Comparison of ENCODE assay signal across 28 mouse cellular contexts in genomic region chr1:190631641-190632040, GRCm38 (mm10).
DNase-seq lines count a peak whose midpoint lies in the region; ATAC-seq lines count a peak whose summit lies in the region.
"Had no signal": no experiment of that assay in that cellular context is flagged by ENCODE, and none has a peak within 500 bp of the region (broad histone marks: within the 10 kb centered on the region; RNA-seq: fewer than 3 reads in every experiment).

No protein-coding gene starts in this region.

- no peak overlapping the region for H3K27ac ChIP-seq in kidney, embryonic 15.5 days
- H3K27ac ChIP-seq: forebrain, embryonic 13.5 days; gastrocnemius, adult 2 months; heart, embryonic 10.5 days; heart, embryonic 13.5 days; hindbrain, embryonic 14.5 days; hindbrain, postnatal 0 days had no signal

- ATAC-seq in kidney, embryonic 15.5 days (replicated peaks; ENCODE audit: low FRiP score) = no peak
- ATAC-seq: forebrain, postnatal 0 days; hindbrain, postnatal 0 days; inflammation-experienced regulatory T-cells, adult 6 months; Patski had no signal

- intact Hi-C loops in left cerebral cortex, postnatal 25 days (cut with DNase I) = no loop called here

- peaks cover 6% of the 10 kb centered on the region; the same call in 1 of the 2 replicates for H3K4me1 ChIP-seq in kidney, embryonic 15.5 days
- H3K4me1 ChIP-seq: heart, embryonic 10.5 days; heart, embryonic 13.5 days had no signal

- no peak overlapping the region for H3K9ac ChIP-seq in kidney, embryonic 15.5 days
- H3K9ac ChIP-seq: forebrain, embryonic 13.5 days; forebrain, postnatal 0 days; heart, embryonic 13.5 days; hindbrain, embryonic 14.5 days had no signal

- no peaks in the 10 kb centered on the region for H3K9me3 ChIP-seq in kidney, embryonic 15.5 days (replicated peaks)
- H3K9me3 ChIP-seq: forebrain, embryonic 10.5 days; forebrain, embryonic 13.5 days; heart, embryonic 10.5 days; heart, embryonic 13.5 days had no signal

- no peak overlapping the region for H3K4me3 ChIP-seq in kidney, embryonic 15.5 days (replicated peaks)
- H3K4me3 ChIP-seq: forebrain, embryonic 10.5 days; forebrain, embryonic 13.5 days; gastrocnemius, adult 2 months; heart, embryonic 10.5 days; heart, embryonic 13.5 days had no signal

- no peak overlapping the region for H3K4me2 ChIP-seq in kidney, embryonic 15.5 days
- H3K4me2 ChIP-seq: forebrain, embryonic 13.5 days; heart, embryonic 13.5 days; hindbrain, embryonic 14.5 days had no signal

- DNase-seq in kidney, postnatal 10 days = peak; percentile 1
- DNase-seq in urinary bladder, postnatal 25 days (ENCODE audit: low spot score) = peak; percentile 1
- no peak for DNase-seq in urinary bladder, adult 18-20 months (ENCODE audit: low spot score in 2 of 2)
- peak; percentile 44 for DNase-seq in retina, postnatal 1 day
- DNase-seq in left cerebral cortex, postnatal 25 days (ENCODE audit: low spot score in 2 of 2) = no peak
- DNase-seq: adrenal gland, postnatal 10 days; adrenal gland, postnatal 36 days; B cell, adult 2 months; cerebellum, adult 18-20 months; cerebellum, adult 9-10 months; cerebellum, postnatal 14 days; forebrain, postnatal 0 days; gastrocnemius, adult 2 months; gastrocnemius, postnatal 14 days; heart, adult 18-20 months; heart, postnatal 14 days; heart, postnatal 4 days had no signal

- H3K27me3 ChIP-seq in kidney, embryonic 15.5 days = no peaks in the 10 kb centered on the region
- H3K27me3 ChIP-seq: CH12.LX; forebrain, embryonic 13.5 days; heart, embryonic 13.5 days had no signal

- H3K36me3 ChIP-seq in kidney, embryonic 15.5 days = no peaks in the 10 kb centered on the region
- H3K36me3 ChIP-seq: forebrain, embryonic 10.5 days; G1E; heart, embryonic 10.5 days; heart, embryonic 13.5 days had no signal

- WGBS in kidney, embryonic 15.5 days = 51% methylated on average over 2 of the region's 2 CpGs

Comparison
In these comparisons a context has a peak if more than half of its experiments do, and no peak if none do; other contexts are left out.
1. DNase-seq: peak in kidney, postnatal 10 days (single experiment), urinary bladder, postnatal 25 days (single experiment) and retina, postnatal 1 day (single experiment); none in urinary bladder, adult 18-20 months (0 of 2) and left cerebral cortex, postnatal 25 days (0 of 2).